Mouse (Mus musculus): ENCODE measurements around the gene Nfatc3. TPM values are rescaled to one million over a fixed set of nuclear protein-coding genes. Genes with fewer than 3 reads are reported as not detected.

Gene Nfatc3
- polyA plus RNA-seq, 1 experiment from 2014 or later: 7.8 TPM

DNA sequence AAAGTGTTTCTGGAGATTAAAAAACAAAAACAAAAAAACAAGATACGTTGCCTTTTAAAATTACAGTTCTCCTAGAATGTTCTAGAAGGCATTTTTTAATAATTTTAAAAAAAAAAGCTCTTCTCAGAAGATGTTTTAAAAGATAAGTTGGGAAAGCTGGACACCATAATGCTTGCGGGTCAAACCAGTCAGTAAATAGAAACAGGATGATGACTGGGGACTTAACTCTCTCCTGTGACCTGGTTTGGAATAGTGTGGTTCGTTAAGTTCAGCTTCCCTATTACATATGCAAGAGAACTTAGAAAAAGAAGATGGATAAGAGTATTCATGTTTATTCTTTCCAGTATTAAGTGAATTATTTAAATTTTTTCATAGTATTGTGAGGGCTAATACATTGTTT lies 1.9 kb downstream of the Nfatc3 start:
- Histone ChIP-seq H3K36me3 (no peaks in the 10 kb centered on the region), H3K27me3 (replicated peaks) (no peaks in the 10 kb centered on the region), H3K9me3 (no peaks in the 10 kb centered on the region), H3K9ac (peak overlapping the region; percentile 58; the same call in 1 of the 2 replicates), H3K4me3 (replicated peaks) (peak overlapping the region; percentile 80), H3K27ac (peak overlapping the region; percentile 91; the same call in 1 of the 2 replicates), H3K4me2 (peak overlapping the region; percentile 51), H3K4me1 (peaks cover 15% of the 10 kb centered on the region)
- no peak for ATAC-seq (ENCODE audit: insufficient read depth, low FRiP score, low read depth)
- WGBS: 5% methylated on average over 3 of the region's 3 CpGs

DNA sequence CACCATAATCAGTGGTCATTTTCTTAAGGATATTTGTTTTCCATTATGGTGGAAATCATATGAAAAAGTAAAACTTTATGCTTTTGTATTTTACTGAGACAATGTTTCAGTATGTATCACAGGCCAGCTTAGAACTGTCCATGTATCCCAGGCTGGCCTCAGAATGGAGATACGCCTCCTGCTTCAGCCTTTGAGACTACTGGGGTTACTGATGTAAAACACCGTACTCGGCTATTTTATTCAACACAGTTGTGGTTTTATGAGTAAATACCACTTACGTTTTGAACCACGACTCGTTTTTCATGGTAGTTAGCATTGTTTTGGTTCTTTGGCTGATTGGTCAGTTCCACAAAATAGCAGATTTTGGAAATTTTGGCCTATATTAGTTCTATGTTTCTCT lies 3.0 kb downstream of the Nfatc3 start:
- H3K4me1 ChIP-seq: peaks cover 15% of the 10 kb centered on the region
- H3K4me3 ChIP-seq (replicated peaks): no peak overlapping the region
- H3K27me3 ChIP-seq (replicated peaks): no peaks in the 10 kb centered on the region
- peak overlapping the region; percentile 51 for H3K4me2 ChIP-seq
- H3K9me3 ChIP-seq: no peaks in the 10 kb centered on the region
- no peak overlapping the region for H3K9ac ChIP-seq
- no peak for ATAC-seq (ENCODE audit: insufficient read depth, low FRiP score, low read depth)
- no peaks in the 10 kb centered on the region for H3K36me3 ChIP-seq
- whole genome bisulfite sequencing: 84% methylated on average over 6 of the region's 6 CpGs
- no peak overlapping the region for H3K27ac ChIP-seq

DNA sequence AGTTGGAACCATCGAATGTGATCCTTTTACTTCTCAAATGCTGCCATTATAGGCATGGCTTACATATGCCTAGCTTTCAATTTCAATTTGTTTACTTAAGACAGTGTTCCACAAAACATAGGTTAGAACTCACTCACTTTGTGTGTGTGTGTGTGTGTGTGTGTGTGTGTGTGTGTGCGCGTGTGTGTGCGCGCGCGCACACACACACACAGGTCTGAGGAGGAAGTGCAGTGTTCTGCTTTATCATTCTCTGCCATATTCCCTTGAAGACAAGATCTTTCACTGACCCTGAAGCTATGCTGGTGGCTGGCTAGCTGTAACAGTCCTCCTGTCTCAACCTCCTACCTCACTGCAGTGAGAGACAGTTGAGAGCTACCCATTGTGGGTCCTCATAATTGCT lies 4.4 kb downstream of the Nfatc3 start:
- H3K9me3 ChIP-seq: no peaks in the 10 kb centered on the region
- H3K36me3 ChIP-seq: no peaks in the 10 kb centered on the region
- H3K4me1 ChIP-seq: peaks cover 14% of the 10 kb centered on the region
- no peak for ATAC-seq (ENCODE audit: insufficient read depth, low FRiP score, low read depth)
- H3K27ac ChIP-seq: no peak overlapping the region
- H3K27me3 ChIP-seq (replicated peaks): no peaks in the 10 kb centered on the region
- H3K4me3 ChIP-seq (replicated peaks): no peak overlapping the region
- no peak overlapping the region for H3K9ac ChIP-seq
- no peak overlapping the region for H3K4me2 ChIP-seq
- WGBS: 92% methylated on average over 7 of the region's 7 CpGs

DNA sequence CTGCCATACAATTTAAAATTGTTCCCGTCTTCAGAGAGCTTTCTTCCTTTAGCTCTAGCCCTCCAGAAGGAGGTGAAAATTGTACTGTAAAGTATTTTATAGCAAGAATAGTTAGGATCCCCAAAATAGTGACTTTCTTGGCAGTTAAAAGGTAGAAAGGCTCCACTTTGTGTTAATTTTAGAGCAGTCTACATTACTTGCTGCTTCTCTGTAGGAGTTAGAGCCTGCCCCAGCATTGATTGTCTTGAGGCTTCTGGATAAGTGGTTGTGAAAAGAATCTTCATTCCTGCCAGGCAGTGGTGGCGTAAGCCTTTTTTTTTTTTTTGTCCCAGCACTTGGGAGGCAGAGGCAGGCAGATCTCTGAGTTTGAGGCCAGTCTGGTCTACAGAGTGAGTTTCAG lies 8.1 kb downstream of the Nfatc3 start:
- no peak for ATAC-seq (ENCODE audit: insufficient read depth, low FRiP score, low read depth)
- 91% methylated on average over 2 of the region's 2 CpGs for WGBS
- no peaks in the 10 kb centered on the region for H3K36me3 ChIP-seq
- no peak overlapping the region for H3K27ac ChIP-seq
- no peaks in the 10 kb centered on the region for H3K9me3 ChIP-seq
- no peak overlapping the region for H3K4me2 ChIP-seq
- no peaks in the 10 kb centered on the region for H3K27me3 ChIP-seq (replicated peaks)
- no peak overlapping the region for H3K4me3 ChIP-seq (replicated peaks)
- H3K9ac ChIP-seq: no peak overlapping the region
- peaks cover 4% of the 10 kb centered on the region; the same call in 1 of the 2 replicates for H3K4me1 ChIP-seq

DNA sequence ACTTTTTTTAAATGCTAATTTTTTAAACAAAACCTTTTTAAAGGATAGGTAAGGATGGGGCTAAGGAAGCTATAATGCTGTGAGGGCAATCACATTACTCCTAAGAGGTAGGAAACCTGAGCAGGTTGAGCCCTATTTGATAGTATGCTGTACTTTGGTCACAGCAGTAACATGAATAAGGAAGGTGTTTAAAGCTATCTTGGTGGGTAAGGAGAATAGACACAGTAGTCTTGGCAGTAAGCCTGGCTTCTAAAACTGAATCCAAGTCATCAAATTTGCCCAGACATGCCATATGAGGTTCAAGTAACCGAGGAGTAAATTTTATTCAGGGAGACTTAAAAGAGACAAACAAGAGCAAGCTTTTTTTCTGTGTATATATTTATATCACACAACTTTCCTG lies 10.9 kb downstream of the Nfatc3 start:
- Histone ChIP-seq H3K4me1 (no peaks in the 10 kb centered on the region), H3K4me3 (replicated peaks) (no peak overlapping the region), H3K27ac (no peak overlapping the region), H3K9ac (no peak overlapping the region), H3K27me3 (replicated peaks) (no peaks in the 10 kb centered on the region), H3K36me3 (no peaks in the 10 kb centered on the region), H3K9me3 (no peaks in the 10 kb centered on the region), H3K4me2 (no peak overlapping the region)
- ATAC-seq (ENCODE audit: insufficient read depth, low FRiP score, low read depth): no peak
- 40% methylated on average over 1 of the region's 1 CpGs for WGBS

DNA sequence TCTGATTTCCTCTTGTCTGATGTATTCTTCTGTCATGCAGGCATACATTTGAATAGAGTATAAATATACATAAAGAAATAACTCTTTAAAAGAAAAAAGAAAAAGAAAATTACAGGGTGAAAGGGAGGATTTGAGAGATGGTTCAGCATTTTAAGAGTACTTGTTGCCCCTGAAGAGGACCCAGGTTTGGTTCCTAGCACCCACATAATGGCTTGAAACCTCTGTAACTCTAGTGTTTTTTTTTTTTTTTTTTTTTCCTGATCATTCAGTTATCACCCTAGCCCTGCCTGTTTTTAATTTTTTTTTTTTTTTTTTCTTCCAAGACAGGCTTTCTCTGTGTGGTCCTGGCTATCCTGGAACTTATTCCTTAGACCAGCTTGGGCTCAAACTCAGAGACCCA lies 13.5 kb downstream of the Nfatc3 start:
- Histone ChIP-seq H3K9ac (no peak overlapping the region), H3K4me2 (no peak overlapping the region), H3K4me1 (no peaks in the 10 kb centered on the region), H3K36me3 (peaks cover under 1% of the 10 kb centered on the region; the same call in 1 of the 2 replicates), H3K27ac (no peak overlapping the region), H3K4me3 (replicated peaks) (no peak overlapping the region), H3K9me3 (no peaks in the 10 kb centered on the region), H3K27me3 (replicated peaks) (no peaks in the 10 kb centered on the region)
- ATAC-seq (ENCODE audit: insufficient read depth, low FRiP score, low read depth): no peak

DNA sequence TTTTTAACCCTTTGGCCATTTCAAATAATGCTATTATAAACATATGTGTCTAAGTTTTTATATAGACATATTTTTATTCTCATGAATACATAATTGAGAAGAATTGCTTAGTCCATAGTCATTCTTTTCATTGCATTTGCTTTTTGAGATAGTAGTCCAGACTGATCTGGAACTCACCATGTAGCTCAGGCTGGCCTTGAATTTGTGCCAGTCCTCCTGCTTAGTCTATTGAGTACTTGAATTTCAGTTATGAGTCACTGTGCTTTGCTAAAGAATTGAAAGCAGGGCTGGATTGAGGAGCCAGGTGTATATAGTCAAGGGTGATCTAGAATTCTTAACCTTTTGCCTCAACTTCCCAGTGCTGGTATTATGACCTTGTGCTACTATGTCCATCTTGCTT lies 15.6 kb downstream of the Nfatc3 start:
- H3K4me3 ChIP-seq (replicated peaks): no peak overlapping the region
- no peak overlapping the region for H3K27ac ChIP-seq
- H3K4me2 ChIP-seq: no peak overlapping the region
- no peak overlapping the region for H3K9ac ChIP-seq
- ATAC-seq (ENCODE audit: insufficient read depth, low FRiP score, low read depth): no peak
- H3K27me3 ChIP-seq (replicated peaks): no peaks in the 10 kb centered on the region
- H3K9me3 ChIP-seq: no peaks in the 10 kb centered on the region
- H3K36me3 ChIP-seq: peaks cover 8% of the 10 kb centered on the region; the same call in 1 of the 2 replicates
- no peaks in the 10 kb centered on the region for H3K4me1 ChIP-seq

DNA sequence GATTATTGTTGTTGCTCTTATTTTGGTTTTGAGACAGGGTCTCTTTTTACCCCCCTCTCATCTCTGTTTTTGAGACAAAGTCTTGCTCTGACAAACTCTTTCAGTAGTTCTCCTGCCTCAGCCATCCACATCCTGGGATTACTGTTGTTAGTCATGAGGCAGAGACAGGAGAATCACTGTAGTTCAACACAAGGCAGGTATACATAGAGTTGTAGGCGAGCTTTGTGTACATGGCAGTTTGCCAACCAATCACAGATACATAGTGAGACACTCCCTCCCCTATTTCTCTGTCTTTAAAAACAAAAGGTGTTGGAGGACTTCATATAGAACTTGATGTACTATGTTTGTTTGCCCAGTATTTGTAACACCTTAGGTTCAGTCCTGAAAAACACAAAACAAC lies 16.0 kb downstream of the Nfatc3 start:
- no peaks in the 10 kb centered on the region for H3K27me3 ChIP-seq (replicated peaks)
- H3K9me3 ChIP-seq: no peaks in the 10 kb centered on the region
- H3K9ac ChIP-seq: no peak overlapping the region
- 72% methylated on average over 1 of the region's 1 CpGs for WGBS
- no peak overlapping the region for H3K4me2 ChIP-seq
- ATAC-seq (ENCODE audit: insufficient read depth, low FRiP score, low read depth): no peak
- no peaks in the 10 kb centered on the region for H3K4me1 ChIP-seq
- H3K36me3 ChIP-seq: peaks cover 12% of the 10 kb centered on the region; the same call in 1 of the 2 replicates
- no peak overlapping the region for H3K4me3 ChIP-seq (replicated peaks)
- H3K27ac ChIP-seq: no peak overlapping the region

DNA sequence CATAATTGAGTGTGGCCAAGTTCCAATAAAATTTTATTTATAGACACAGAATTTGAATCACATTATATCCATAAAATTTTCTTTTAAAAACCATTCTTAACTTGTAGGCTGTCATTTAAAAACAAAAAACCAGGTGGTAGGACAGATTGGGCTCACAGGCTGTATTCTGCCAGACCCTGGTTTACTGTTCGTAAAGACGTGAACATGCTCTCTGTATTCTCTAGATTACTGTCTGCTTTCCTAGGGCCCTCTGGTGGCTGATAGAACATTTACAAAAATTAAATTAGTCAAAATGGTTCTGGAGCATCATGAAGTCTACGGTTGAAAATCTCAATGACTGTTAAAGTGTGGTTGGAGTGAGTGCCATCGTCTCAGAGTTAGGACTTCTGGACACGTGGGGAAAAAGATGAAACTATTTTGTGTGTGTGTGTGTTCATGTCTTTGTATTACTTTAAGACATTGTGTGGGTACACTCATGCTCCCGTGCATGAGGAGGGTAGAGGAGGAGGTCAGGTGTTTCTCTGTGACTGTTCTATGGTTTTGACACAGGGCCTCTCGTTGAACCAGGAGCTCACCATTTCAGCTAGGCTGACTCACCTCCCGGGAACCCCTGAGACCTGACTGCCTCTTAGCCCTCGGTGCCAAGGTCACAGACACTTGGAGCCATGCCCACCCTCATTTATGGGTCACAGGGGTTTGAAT lies 16.7 kb downstream of the Nfatc3 start:
- H3K36me3 ChIP-seq: peaks cover 12% of the 10 kb centered on the region; the same call in 1 of the 2 replicates
- H3K9me3 ChIP-seq: no peaks in the 10 kb centered on the region
- no peak overlapping the region for H3K4me3 ChIP-seq (replicated peaks)
- no peak overlapping the region for H3K9ac ChIP-seq
- H3K27me3 ChIP-seq (replicated peaks): no peaks in the 10 kb centered on the region
- H3K27ac ChIP-seq: no peak overlapping the region
- no peak overlapping the region for H3K4me2 ChIP-seq
- H3K4me1 ChIP-seq: no peaks in the 10 kb centered on the region
- 75% methylated on average over 9 of the region's 9 CpGs for WGBS
- ATAC-seq (ENCODE audit: insufficient read depth, low FRiP score, low read depth): no peak

DNA sequence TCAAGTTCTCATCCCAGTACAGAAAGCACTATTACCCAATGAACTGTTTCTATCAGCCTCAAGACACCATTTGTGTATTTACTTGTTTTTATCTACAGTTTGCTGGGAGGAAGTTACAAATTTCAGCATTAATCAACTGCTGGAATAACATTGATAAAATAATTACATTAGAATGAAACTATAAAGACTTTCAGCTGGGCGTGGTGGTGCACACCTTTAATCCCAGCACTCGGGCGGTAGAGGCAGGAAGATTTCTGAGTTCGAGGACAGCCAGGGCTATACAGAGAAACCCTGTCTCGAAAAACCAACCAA lies 17.2 kb downstream of the Nfatc3 start:
- ATAC-seq (ENCODE audit: insufficient read depth, low FRiP score, low read depth): no peak
- Histone ChIP-seq H3K36me3 (peaks cover 12% of the 10 kb centered on the region; the same call in 1 of the 2 replicates), H3K27me3 (replicated peaks) (no peaks in the 10 kb centered on the region), H3K4me2 (no peak overlapping the region), H3K4me3 (replicated peaks) (no peak overlapping the region), H3K4me1 (no peaks in the 10 kb centered on the region), H3K27ac (no peak overlapping the region), H3K9me3 (no peaks in the 10 kb centered on the region), H3K9ac (no peak overlapping the region)
- WGBS: 93% methylated on average over 5 of the region's 5 CpGs

DNA sequence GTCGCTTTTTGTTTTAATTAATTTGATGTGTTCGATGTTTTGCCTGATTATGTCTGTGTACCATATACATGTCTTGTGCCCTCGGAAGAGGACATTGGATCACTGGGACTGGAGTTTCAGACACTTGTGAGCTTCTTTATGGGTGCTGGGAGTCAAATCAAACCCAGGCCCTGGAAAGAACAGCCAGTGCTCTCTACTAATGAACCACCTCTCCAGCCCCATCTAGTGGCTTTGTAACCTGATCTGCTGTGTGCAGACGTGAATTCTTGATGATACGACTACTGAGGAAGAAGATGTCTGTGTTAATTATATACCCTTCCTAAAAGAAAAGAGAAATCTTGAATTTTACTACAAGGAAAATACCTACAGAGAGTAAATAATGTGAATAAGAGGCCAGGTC lies 18.0 kb downstream of the Nfatc3 start:
- Histone ChIP-seq H3K4me3 (replicated peaks) (no peak overlapping the region), H3K4me1 (no peaks in the 10 kb centered on the region), H3K27me3 (replicated peaks) (no peaks in the 10 kb centered on the region), H3K9me3 (no peaks in the 10 kb centered on the region), H3K36me3 (peaks cover 12% of the 10 kb centered on the region; the same call in 1 of the 2 replicates), H3K4me2 (no peak overlapping the region), H3K27ac (no peak overlapping the region), H3K9ac (no peak overlapping the region)
- no peak for ATAC-seq (ENCODE audit: insufficient read depth, low FRiP score, low read depth)
- 82% methylated on average over 5 of the region's 5 CpGs for WGBS

DNA sequence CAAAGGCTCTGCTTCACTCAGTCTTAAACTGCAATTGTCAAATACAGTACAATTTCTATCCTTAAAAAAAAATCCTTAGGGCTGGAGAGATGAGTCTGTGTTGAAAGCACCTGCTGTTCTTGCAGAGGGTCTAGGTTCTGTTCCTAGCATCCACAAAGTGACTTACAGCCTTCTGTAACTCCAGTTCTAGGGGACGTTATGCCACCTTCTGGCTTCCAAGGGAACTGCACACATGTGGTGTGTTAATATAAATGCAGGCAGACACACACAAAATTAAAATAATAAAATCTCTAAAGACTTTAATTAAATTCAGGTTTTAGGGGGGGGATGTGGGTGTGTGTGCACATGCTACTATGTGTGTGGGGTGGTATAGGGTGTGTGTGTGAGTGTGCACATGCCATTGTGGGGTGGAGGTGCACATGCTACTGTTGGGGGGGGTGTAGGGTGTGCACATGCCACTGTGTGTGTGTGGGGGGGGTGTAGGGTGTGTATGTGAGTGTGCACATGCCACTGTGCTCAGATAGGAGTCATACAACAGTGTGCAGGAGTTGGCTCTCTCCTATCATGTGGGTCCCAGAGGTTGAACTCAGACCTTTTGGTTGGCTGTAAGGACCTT lies 18.9 kb downstream of the Nfatc3 start:
- no peak overlapping the region for H3K4me3 ChIP-seq (replicated peaks)
- no peak overlapping the region for H3K9ac ChIP-seq
- no peaks in the 10 kb centered on the region for H3K4me1 ChIP-seq
- 84% methylated on average over 1 of the region's 1 CpGs for WGBS
- H3K36me3 ChIP-seq: peaks cover 12% of the 10 kb centered on the region; the same call in 1 of the 2 replicates
- H3K27me3 ChIP-seq (replicated peaks): no peaks in the 10 kb centered on the region
- ATAC-seq (ENCODE audit: insufficient read depth, low FRiP score, low read depth): no peak
- no peak overlapping the region for H3K27ac ChIP-seq
- no peaks in the 10 kb centered on the region for H3K9me3 ChIP-seq
- no peak overlapping the region for H3K4me2 ChIP-seq

Measured in stomach, embryonic 15.5 days (tissue).